In genomic region chr9:121900282-121900855, GRCm38 (mm10) we compare ENCODE assay signal across 38 mouse cellular contexts. TPM values are rescaled to one million over a fixed set of nuclear protein-coding genes. Genes with fewer than 3 reads are reported as not detected.
DNase-seq lines count a peak whose midpoint lies in the region; ATAC-seq and TF ChIP-seq lines count a peak whose summit lies in the region.
"Had no signal": no experiment of that assay in that cellular context is flagged by ENCODE, and none has a peak within 500 bp of the region (broad histone marks: within the 10 kb centered on the region; RNA-seq: fewer than 3 reads in every experiment).

No protein-coding gene starts in this region.

- H3K4me3 ChIP-seq in gastrocnemius, adult 2 months: no peak overlapping the region
- peak overlapping the region; percentile 0 for H3K4me3 ChIP-seq in lung, adult 2 months (replicated peaks; ENCODE audit: extremely low read depth, low read depth, low read length)
- H3K4me3 ChIP-seq: embryonic facial prominence, embryonic 13.5 days; erythroblast, embryonic 14.5 days; hindbrain, embryonic 13.5 days; limb, embryonic 12.5 days; liver, embryonic 12.5 days had no signal

- TF ChIP-seq POLR2A in lung, adult 2 months (IDR thresholded peaks at IDR 0.05; ENCODE audit: borderline replicate concordance, extremely low read depth, low read depth, low read length): no peak

- H3K4me1 ChIP-seq in lung, adult 2 months (ENCODE audit: control insufficient read depth, insufficient read depth, low read length): peaks cover 11% of the 10 kb centered on the region
- H3K4me1 ChIP-seq: embryonic facial prominence, embryonic 13.5 days; hindbrain, embryonic 13.5 days; limb, embryonic 12.5 days; liver, embryonic 12.5 days had no signal

- no peak for DNase-seq in gastrocnemius, adult 2 months
- DNase-seq in gastrocnemius, postnatal 25 days: no peak
- DNase-seq in lung, adult 2 months: no peak
- DNase-seq in lung, postnatal 25 days (ENCODE audit: low spot score): no peak
- DNase-seq in testis, postnatal 10 days (ENCODE audit: low spot score): peak; percentile 30
- no peak for DNase-seq in testis, postnatal 14 days (ENCODE audit: low spot score)
- DNase-seq: B cell, adult 2 months; cerebellum, adult 18-20 months; cerebellum, postnatal 10 days; kidney, adult 8-10 months; kidney, postnatal 14 days; liver, postnatal 0 days; lung, postnatal 10 days had no signal

- 68% methylated on average over 5 of the region's 5 CpGs for WGBS in lung, adult 2 months

- 0 out of 2 replicates have a peak, but pooled peaks have one; percentile 27 for ATAC-seq in megakaryocyte progenitor cell, adult 5-6 weeks (replicated peaks; ENCODE audit: poor library complexity)
- ATAC-seq in erythroblast, adult 5-6 weeks (replicated peaks; ENCODE audit: low FRiP score, poor library complexity, severe bottlenecking): no peak
- ATAC-seq: forebrain, embryonic 16.5 days; intestine, embryonic 16.5 days; liver, embryonic 12.5 days; liver, postnatal 0 days; midbrain, embryonic 16.5 days had no signal

- peak overlapping the region; percentile 59 for H3K27ac ChIP-seq in gastrocnemius, adult 2 months
- H3K27ac ChIP-seq: embryonic facial prominence, embryonic 13.5 days; hindbrain, embryonic 13.5 days; limb, embryonic 12.5 days; liver, embryonic 12.5 days; stomach, postnatal 0 days had no signal

- intact Hi-C loops in gastrocnemius, adult 2 months (cut with DNase I): no loop called here

- TF ChIP-seq CTCF in gastrocnemius, adult 2 months (IDR thresholded peaks at IDR 0.05): no peak
- TF ChIP-seq CTCF in lung, adult 2 months (IDR thresholded peaks at IDR 0.05; ENCODE audit: insufficient read depth, low read length): no peak

RNA-seq across cellular contexts. Expression of gene Ackr2, which starts 2.2 kb away (rescaled TPM):
- total RNA-seq in gastrocnemius, adult 2 months (2021): 1 to 10 TPM; 1.2 to 3.6 TPM
- total RNA-seq in gastrocnemius, postnatal 25 days (2021): 1 to 10 TPM; 1.9 to 2.0 TPM
- polyA plus RNA-seq in lung, adult 2 months (2012; rRNA removed): 43.2 and 46.8 TPM in 2 replicates
- total RNA-seq in megakaryocyte progenitor cell, adult 5-6 weeks (2015): not detected in 2 replicates
- not detected in 2 replicates for total RNA-seq in megakaryocyte progenitor cell, adult 5-6 weeks (2017)
- not detected in 2 replicates for total RNA-seq in erythroblast, adult 5-6 weeks (2015; ENCODE audit: low replicate concordance)
- total RNA-seq in erythroblast, adult 5-6 weeks (2017; ENCODE audit: low replicate concordance): 0.09 TPM in 1 of 2 replicates, not detected in the other
- total RNA-seq: common myeloid progenitor, adult 5-6 weeks; megakaryocyte, adult 5-6 weeks had no signal
- polyA plus RNA-seq: embryonic facial prominence, embryonic 13.5 days; erythroblast, embryonic 14.5 days; limb, embryonic 12.5 days had no signal

RNA-seq across cellular contexts. Expression of gene Cyp8b1, which starts 15.7 kb away (rescaled TPM):
- not detected for total RNA-seq in gastrocnemius, adult 2 months (2021)
- total RNA-seq in gastrocnemius, postnatal 25 days (2021): not detected
- 0.90 and 1.1 TPM in 2 replicates for polyA plus RNA-seq in lung, adult 2 months (2012; rRNA removed)
- not detected in 2 replicates for total RNA-seq in megakaryocyte progenitor cell, adult 5-6 weeks (2015)
- not detected in 2 replicates for total RNA-seq in megakaryocyte progenitor cell, adult 5-6 weeks (2017)
- total RNA-seq in erythroblast, adult 5-6 weeks (2015; ENCODE audit: low replicate concordance): not detected in 2 replicates
- not detected in 2 replicates for total RNA-seq in erythroblast, adult 5-6 weeks (2017; ENCODE audit: low replicate concordance)
- total RNA-seq: common myeloid progenitor, adult 5-6 weeks; gastrocnemius, adult 8-10 months; heart, postnatal 36 days; layer of hippocampus, postnatal 10 days; left cerebral cortex, adult 18-20 months; left cerebral cortex, postnatal 25 days; neutrophil, adult 5-6 weeks had no signal
- polyA plus RNA-seq: brain, embryonic 14.5 days; embryonic facial prominence, embryonic 13.5 days; erythroblast, embryonic 14.5 days; forebrain, embryonic 11.5 days; forebrain, embryonic 16.5 days; heart, embryonic 14.5 days; hindbrain, embryonic 13.5 days; intestine, embryonic 16.5 days; limb, embryonic 12.5 days; midbrain, embryonic 11.5 days; midbrain, embryonic 16.5 days; neural tube, embryonic 11.5 days; small intestine, adult 2 months had no signal

RNA-seq across cellular contexts. Expression of gene Higd1a, which starts 42.2 kb away (rescaled TPM):
- 100 to 1,000 TPM in 1 of 2 experiments, 10 to 100 TPM in 1; 89.1 to 111 TPM for total RNA-seq in gastrocnemius, adult 2 months (2021)
- 100 to 1,000 TPM; 110 to 115 TPM for total RNA-seq in gastrocnemius, postnatal 25 days (2021)
- polyA plus RNA-seq in lung, adult 2 months (2012; rRNA removed): 11.6 and 24.4 TPM in 2 replicates
- total RNA-seq in megakaryocyte progenitor cell, adult 5-6 weeks (2015): 89.9 and 101 TPM in 2 replicates
- 14.1 and 21.7 TPM in 2 replicates for total RNA-seq in megakaryocyte progenitor cell, adult 5-6 weeks (2017)
- total RNA-seq in erythroblast, adult 5-6 weeks (2015; ENCODE audit: low replicate concordance): 8.8 and 12.5 TPM in 2 replicates
- total RNA-seq in erythroblast, adult 5-6 weeks (2017; ENCODE audit: low replicate concordance): 2.3 and 9.5 TPM in 2 replicates

RNA-seq across cellular contexts. Expression of gene Fam198a, which starts 50.4 kb away (rescaled TPM):
- 1 to 10 TPM in 1 of 2 experiments, under 1 TPM in 1; 0.97 to 1.6 TPM for total RNA-seq in gastrocnemius, adult 2 months (2021)
- total RNA-seq in gastrocnemius, postnatal 25 days (2021): 1 to 10 TPM; 1.3 to 1.6 TPM
- polyA plus RNA-seq in lung, adult 2 months (2012; rRNA removed): 5.8 and 8.4 TPM in 2 replicates
- total RNA-seq in megakaryocyte progenitor cell, adult 5-6 weeks (2015): 0.25 TPM in 1 of 2 replicates, not detected in the other
- total RNA-seq in megakaryocyte progenitor cell, adult 5-6 weeks (2017): 0.17 and 0.30 TPM in 2 replicates
- not detected in 2 replicates for total RNA-seq in erythroblast, adult 5-6 weeks (2015; ENCODE audit: low replicate concordance)
- total RNA-seq in erythroblast, adult 5-6 weeks (2017; ENCODE audit: low replicate concordance): not detected in 2 replicates
- total RNA-seq: common myeloid progenitor, adult 5-6 weeks; megakaryocyte, adult 5-6 weeks; neutrophil, adult 5-6 weeks had no signal
- polyA plus RNA-seq: erythroblast, embryonic 14.5 days had no signal
